Mouse (Mus musculus) brain, embryonic 14.5 days (tissue): ENCODE measurements around the gene Pex26.

Experiments
- CTCF ChIP-seq: fragments of 200-500 bp; IDR thresholded peaks from 2 replicates; pipeline ENCODE4 v1.5.1; 2012; ENCODE audit warnings: inconsistent platforms, mild to moderate bottlenecking, moderate library complexity, borderline replicate concordance; ENCODE audit not compliant: insufficient read depth, insufficient read length; ENCODE audit errors: extremely low read depth
- POLR2A ChIP-seq: fragments of 200-500 bp; IDR thresholded peaks from 2 replicates; pipeline ENCODE4 v1.6.1; 2012; ENCODE audit warnings: mild to moderate bottlenecking, inconsistent platforms, borderline replicate concordance; ENCODE audit not compliant: poor library complexity, insufficient read depth, insufficient read length, severe bottlenecking; ENCODE audit errors: extremely low read depth

- TF ChIP-seq POLR2A (no peak), CTCF (no peak)
Measured at GRCm38 (mm10) chr6:121214667-121215330, 31.3 kb downstream of the Pex26 start.
